Mouse (Mus musculus): ENCODE measurements at regions not wholly inside any gene's neighbourhood (a gene's known extent, or its start where the extent isn't known, plus 50 kb on each side); places are given as distances from the start of the nearest gene placed in this dataset.

- DNase-seq (ENCODE audit: inconsistent age in 2 of 2, low spot score in 1 of 2): no peak
These were observed 310.6 kb upstream of the Id4 start for GRCm38 (mm10) chr13:47950456-47950855.

GRCm38 (mm10) chr13:47951043-47951442 lies 310.0 kb upstream of the Id4 start:
- DNase-seq (ENCODE audit: inconsistent age in 2 of 2, low spot score in 1 of 2): no peak

- DNase-seq (ENCODE audit: inconsistent age in 2 of 2, low spot score in 1 of 2): no peak
These were observed 308.1 kb upstream of the Id4 start for GRCm38 (mm10) chr13:47952946-47953345.

- no peak for DNase-seq (ENCODE audit: inconsistent age in 2 of 2, low spot score in 1 of 2)
These were observed 307.3 kb upstream of the Id4 start for GRCm38 (mm10) chr13:47953776-47954175.

GRCm38 (mm10) chr13:47955504-47955903 lies 305.5 kb upstream of the Id4 start:
- DNase-seq (ENCODE audit: inconsistent age in 2 of 2, low spot score in 1 of 2): no peak

GRCm38 (mm10) chr13:47957662-47958061 lies 303.4 kb upstream of the Id4 start:
- DNase-seq (ENCODE audit: inconsistent age in 2 of 2, low spot score in 1 of 2): no peak

- no peak for DNase-seq (ENCODE audit: inconsistent age in 2 of 2, low spot score in 1 of 2)
These were observed 286.8 kb upstream of the Id4 start for GRCm38 (mm10) chr13:47974216-47974615.

- peak; percentile 4 to 36 for DNase-seq (ENCODE audit: inconsistent age in 2 of 2, low spot score in 1 of 2)
These were observed 286.1 kb upstream of the Id4 start for GRCm38 (mm10) chr13:47974756-47975515.

- no peak for DNase-seq (ENCODE audit: inconsistent age in 2 of 2, low spot score in 1 of 2)
These were observed 262.5 kb upstream of the Id4 start for GRCm38 (mm10) chr13:47998495-47998894.

- no peak for DNase-seq (ENCODE audit: inconsistent age in 2 of 2, low spot score in 1 of 2)
These were observed 261.6 kb upstream of the Id4 start for GRCm38 (mm10) chr13:47999399-47999798.

- no peak for DNase-seq (ENCODE audit: inconsistent age in 2 of 2, low spot score in 1 of 2)
These were observed 257.9 kb upstream of the Id4 start for GRCm38 (mm10) chr13:48003126-48003525.

- no peak for DNase-seq (ENCODE audit: inconsistent age in 2 of 2, low spot score in 1 of 2)
These were observed 247.7 kb upstream of the Id4 start for GRCm38 (mm10) chr13:48013336-48013750.

GRCm38 (mm10) chr13:48015296-48015695 lies 245.7 kb upstream of the Id4 start:
- DNase-seq (ENCODE audit: inconsistent age in 2 of 2, low spot score in 1 of 2): no peak

- DNase-seq (ENCODE audit: inconsistent age in 2 of 2, low spot score in 1 of 2): no peak
These were observed 245.0 kb upstream of the Id4 start for GRCm38 (mm10) chr13:48016051-48016450.

- no peak for DNase-seq (ENCODE audit: inconsistent age in 2 of 2, low spot score in 1 of 2)
These were observed 244.4 kb upstream of the Id4 start for GRCm38 (mm10) chr13:48016606-48017005.

GRCm38 (mm10) chr13:48017649-48018048 lies 243.4 kb upstream of the Id4 start:
- no peak for DNase-seq (ENCODE audit: inconsistent age in 2 of 2, low spot score in 1 of 2)

- no peak for DNase-seq (ENCODE audit: inconsistent age in 2 of 2, low spot score in 1 of 2)
These were observed 242.4 kb upstream of the Id4 start for GRCm38 (mm10) chr13:48018606-48019005.

GRCm38 (mm10) chr13:48022958-48023615 lies 237.9 kb upstream of the Id4 start:
- DNase-seq (ENCODE audit: inconsistent age in 2 of 2, low spot score in 1 of 2): no peak

- peak; percentile 24 to 67 for DNase-seq (ENCODE audit: inconsistent age in 2 of 2, low spot score in 1 of 2)
These were observed 233.1 kb upstream of the Id4 start for GRCm38 (mm10) chr13:48027775-48028489.

GRCm38 (mm10) chr13:48031491-48031890 lies 229.5 kb upstream of the Id4 start:
- no peak for DNase-seq (ENCODE audit: inconsistent age in 2 of 2, low spot score in 1 of 2)

GRCm38 (mm10) chr13:48042172-48042571 lies 218.9 kb upstream of the Id4 start:
- no peak for DNase-seq (ENCODE audit: inconsistent age in 2 of 2, low spot score in 1 of 2)

- DNase-seq (ENCODE audit: inconsistent age in 2 of 2, low spot score in 1 of 2): no peak
These were observed 218.5 kb upstream of the Id4 start for GRCm38 (mm10) chr13:48042572-48042971.

All from adrenal gland, adult (tissue).